Mouse (Mus musculus): ENCODE data around the gene Calhm3. TPM values are rescaled to one million over a fixed set of nuclear protein-coding genes. Genes with fewer than 3 reads are reported as not detected.

Gene Calhm3
- polyA plus RNA-seq, 1 experiment from 2014 or later: not detected

DNA sequence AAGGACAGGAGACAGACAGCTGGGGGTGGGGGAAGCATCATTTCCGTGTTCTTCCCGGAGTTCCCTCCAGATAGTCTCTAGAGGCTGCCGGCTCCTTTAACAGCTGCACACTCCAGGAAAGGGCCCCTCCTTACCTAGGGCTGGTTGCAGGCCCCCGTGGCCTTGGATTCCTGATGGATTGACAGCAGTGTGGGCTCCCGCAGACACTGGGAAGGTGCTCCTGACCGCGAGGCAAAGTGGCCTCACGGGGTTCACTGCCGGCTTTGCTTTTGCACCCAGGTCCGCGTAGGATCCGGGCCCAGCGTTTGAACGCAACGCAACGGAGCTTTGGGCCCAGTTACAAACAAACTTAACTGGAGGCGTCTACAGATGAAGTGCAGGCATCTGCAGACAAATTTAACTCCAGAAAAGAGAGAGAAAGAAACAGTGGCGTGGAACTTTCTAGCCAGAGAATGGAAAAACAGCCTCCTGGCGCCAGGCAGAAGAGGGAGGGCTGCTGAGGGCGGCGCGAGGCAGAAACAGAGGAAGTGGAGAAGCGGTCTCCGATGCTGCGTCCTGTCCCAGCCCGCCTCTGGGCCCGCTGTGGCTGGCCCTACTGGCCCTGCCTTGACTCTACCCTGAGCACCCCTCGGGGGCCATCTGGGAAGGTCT is 19.7 kb downstream of the Calhm3 start, which contains the start of gene Calhm2:
Gene Calhm2 (minus strand): TSS at position 524 of the 651 bp plus-strand sequence.
- peaks cover 11% of the 10 kb centered on the region; the same call in 1 of the 2 replicates for H3K36me3 ChIP-seq
- H3K4me3 ChIP-seq (replicated peaks): peak within 1 kb of the TSS; percentile 50
- peaks cover 18% of the 10 kb centered on the region for H3K4me1 ChIP-seq
- H3K9me3 ChIP-seq: no peaks in the 10 kb centered on the region
- H3K4me2 ChIP-seq: peak within 1 kb of the TSS; percentile 77
- peak within 1 kb of the TSS; percentile 40 for H3K9ac ChIP-seq
- no peaks in the 10 kb centered on the region for H3K27me3 ChIP-seq (replicated peaks)
- 1% methylated on average over 28 of the region's 28 CpGs for WGBS
- peak; percentile 54; the same call in 1 of the 2 replicates for ATAC-seq (ENCODE audit: insufficient read depth, low FRiP score, low read depth)
- H3K27ac ChIP-seq: peak within 1 kb of the TSS; percentile 93

GRCm38 (mm10) chr19:47137051-47137581 is 20.4 kb downstream of the Calhm3 start:
- H3K9ac ChIP-seq: peak overlapping the region; percentile 40; the same call in 1 of the 2 replicates
- peak overlapping the region; percentile 50 for H3K4me3 ChIP-seq (replicated peaks)
- H3K36me3 ChIP-seq: peaks cover 18% of the 10 kb centered on the region
- H3K4me2 ChIP-seq: peak overlapping the region; percentile 77
- H3K27ac ChIP-seq: peak overlapping the region; percentile 93
- no peaks in the 10 kb centered on the region for H3K27me3 ChIP-seq (replicated peaks)
- WGBS: 26% methylated on average over 6 of the region's 6 CpGs
- peak; percentile 34; the same call in 1 of the 2 replicates for ATAC-seq (ENCODE audit: insufficient read depth, low FRiP score, low read depth)
- peaks cover 18% of the 10 kb centered on the region for H3K4me1 ChIP-seq
- H3K9me3 ChIP-seq: no peaks in the 10 kb centered on the region

DNA sequence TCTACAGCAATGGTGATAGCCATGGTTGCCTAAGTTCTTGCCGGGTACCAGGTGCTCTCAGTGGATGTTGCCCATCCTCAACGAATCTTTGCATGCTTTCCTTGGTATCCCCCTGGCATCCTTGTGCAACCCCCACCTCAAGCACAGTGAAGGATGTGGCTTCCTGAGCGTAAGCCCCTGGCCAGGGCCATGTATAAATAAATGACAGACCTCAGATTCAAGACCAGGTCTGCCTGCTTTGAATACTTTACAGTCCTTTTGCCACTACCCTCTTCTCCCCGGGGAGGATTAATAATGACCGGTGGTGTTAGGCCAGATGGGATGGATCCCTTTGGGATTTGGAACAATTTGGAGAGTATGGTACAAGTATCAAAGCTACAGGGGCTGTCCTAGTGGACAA is 21.4 kb downstream of the Calhm3 start:
- Histone ChIP-seq H3K9me3 (no peaks in the 10 kb centered on the region), H3K27me3 (replicated peaks) (no peaks in the 10 kb centered on the region), H3K4me2 (no peak overlapping the region), H3K36me3 (peaks cover 23% of the 10 kb centered on the region), H3K9ac (no peak overlapping the region), H3K4me1 (peaks cover 18% of the 10 kb centered on the region), H3K27ac (no peak overlapping the region), H3K4me3 (replicated peaks) (no peak overlapping the region)
- 87% methylated on average over 5 of the region's 5 CpGs for WGBS
- ATAC-seq (ENCODE audit: insufficient read depth, low FRiP score, low read depth): no peak

GRCm38 (mm10) chr19:47135568-47135967 is 22.0 kb downstream of the Calhm3 start:
- peaks cover 26% of the 10 kb centered on the region for H3K36me3 ChIP-seq
- 94% methylated on average over 17 of the region's 17 CpGs for WGBS
- H3K9me3 ChIP-seq: no peaks in the 10 kb centered on the region
- ATAC-seq (ENCODE audit: insufficient read depth, low FRiP score, low read depth): no peak
- H3K27me3 ChIP-seq (replicated peaks): no peaks in the 10 kb centered on the region
- no peak overlapping the region for H3K4me2 ChIP-seq
- H3K27ac ChIP-seq: no peak overlapping the region
- no peak overlapping the region for H3K9ac ChIP-seq
- H3K4me1 ChIP-seq: peaks cover 18% of the 10 kb centered on the region
- no peak overlapping the region for H3K4me3 ChIP-seq (replicated peaks)

GRCm38 (mm10) chr19:47133161-47133560 is 24.4 kb downstream of the Calhm3 start:
- H3K9me3 ChIP-seq: no peaks in the 10 kb centered on the region
- no peak overlapping the region for H3K9ac ChIP-seq
- peaks cover 49% of the 10 kb centered on the region for H3K36me3 ChIP-seq
- H3K27me3 ChIP-seq (replicated peaks): no peaks in the 10 kb centered on the region
- H3K4me3 ChIP-seq (replicated peaks): no peak overlapping the region
- ATAC-seq (ENCODE audit: insufficient read depth, low FRiP score, low read depth): no peak
- H3K27ac ChIP-seq: no peak overlapping the region
- no peak overlapping the region for H3K4me2 ChIP-seq
- H3K4me1 ChIP-seq: peaks cover 11% of the 10 kb centered on the region
- 86% methylated on average over 7 of the region's 7 CpGs for WGBS

GRCm38 (mm10) chr19:47130551-47131125 is 26.9 kb downstream of the Calhm3 start:
- no peak for ATAC-seq (ENCODE audit: insufficient read depth, low FRiP score, low read depth)
- H3K9me3 ChIP-seq: no peaks in the 10 kb centered on the region
- H3K4me3 ChIP-seq (replicated peaks): no peak overlapping the region
- WGBS: 94% methylated on average over 15 of the region's 15 CpGs
- no peak overlapping the region for H3K9ac ChIP-seq
- H3K4me1 ChIP-seq: no peaks in the 10 kb centered on the region
- no peaks in the 10 kb centered on the region for H3K27me3 ChIP-seq (replicated peaks)
- peaks cover 65% of the 10 kb centered on the region for H3K36me3 ChIP-seq
- H3K27ac ChIP-seq: no peak overlapping the region
- H3K4me2 ChIP-seq: no peak overlapping the region

DNA sequence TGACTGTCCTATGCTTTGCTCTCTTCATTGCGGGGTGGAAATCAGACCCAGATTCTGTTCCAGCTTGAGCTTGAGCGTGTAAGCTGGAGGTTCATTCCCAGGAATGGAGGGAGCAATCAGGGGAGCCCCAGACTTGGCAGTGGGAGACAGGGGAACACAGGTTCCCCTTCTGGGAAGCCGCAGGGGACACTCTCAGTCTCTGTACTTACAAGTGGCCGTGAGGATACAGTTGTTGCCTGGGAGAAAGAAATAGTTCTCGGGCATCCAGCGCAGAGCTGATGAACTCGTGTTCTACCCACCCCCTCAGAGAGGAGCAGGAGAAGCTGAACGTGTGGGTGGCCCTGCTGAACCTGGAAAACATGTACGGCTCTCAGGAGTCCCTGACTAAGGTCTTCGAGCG is 28.7 kb downstream of the Calhm3 start:
- ATAC-seq (ENCODE audit: insufficient read depth, low FRiP score, low read depth): no peak
- Histone ChIP-seq H3K9ac (no peak overlapping the region), H3K9me3 (no peaks in the 10 kb centered on the region), H3K4me1 (no peaks in the 10 kb centered on the region), H3K4me3 (replicated peaks) (no peak overlapping the region), H3K4me2 (no peak overlapping the region), H3K27ac (no peak overlapping the region), H3K27me3 (replicated peaks) (no peaks in the 10 kb centered on the region), H3K36me3 (peaks cover 67% of the 10 kb centered on the region)
- 91% methylated on average over 11 of the region's 11 CpGs for WGBS

GRCm38 (mm10) chr19:47128164-47128563 is 29.4 kb downstream of the Calhm3 start:
- no peak for ATAC-seq (ENCODE audit: insufficient read depth, low FRiP score, low read depth)
- peaks cover 64% of the 10 kb centered on the region for H3K36me3 ChIP-seq
- WGBS: 92% methylated on average over 10 of the region's 10 CpGs

GRCm38 (mm10) chr19:47122802-47123201 is 34.8 kb downstream of the Calhm3 start:
- WGBS: 22% methylated on average over 2 of the region's 2 CpGs

More at GRCm38 (mm10) chr19:47128164-47128563, 29.4 kb downstream of the Calhm3 start:
- no peaks in the 10 kb centered on the region for H3K27me3 ChIP-seq (replicated peaks)
- H3K4me3 ChIP-seq (replicated peaks): no peak overlapping the region
- no peak overlapping the region for H3K27ac ChIP-seq
- no peak overlapping the region for H3K4me2 ChIP-seq
- no peaks in the 10 kb centered on the region for H3K9me3 ChIP-seq
- no peaks in the 10 kb centered on the region for H3K4me1 ChIP-seq
- H3K9ac ChIP-seq: no peak overlapping the region

DNA sequence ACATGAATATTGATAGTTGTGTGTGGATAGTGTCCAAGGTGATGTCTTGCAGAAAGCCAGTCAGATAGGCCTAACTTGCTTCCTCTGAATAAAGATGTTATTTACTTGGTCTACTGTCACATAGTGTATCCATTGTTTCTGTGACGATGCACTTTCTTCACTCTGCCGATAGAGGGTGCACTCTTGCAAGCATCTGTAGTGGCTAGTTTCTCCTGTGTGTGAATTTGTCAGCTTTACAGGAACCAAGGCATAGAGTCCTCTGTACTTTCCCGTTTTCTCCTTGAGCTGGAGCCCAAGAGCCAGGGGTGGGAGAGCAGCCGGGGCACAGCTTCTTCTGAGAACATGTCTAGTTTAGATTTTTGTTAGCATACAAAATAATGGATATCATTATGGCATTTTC is 36.5 kb downstream of the Calhm3 start:
- peaks cover 33% of the 10 kb centered on the region for H3K36me3 ChIP-seq
- no peaks in the 10 kb centered on the region for H3K27me3 ChIP-seq (replicated peaks)
- H3K4me2 ChIP-seq: no peak overlapping the region
- no peak overlapping the region for H3K4me3 ChIP-seq (replicated peaks)
- H3K27ac ChIP-seq: no peak overlapping the region
- no peak for ATAC-seq (ENCODE audit: insufficient read depth, low FRiP score, low read depth)
- H3K9ac ChIP-seq: no peak overlapping the region
- no peaks in the 10 kb centered on the region for H3K9me3 ChIP-seq
- H3K4me1 ChIP-seq: no peaks in the 10 kb centered on the region
- WGBS: 43% methylated on average over 4 of the region's 4 CpGs

More at GRCm38 (mm10) chr19:47122802-47123201, 34.8 kb downstream of the Calhm3 start:
- Histone ChIP-seq H3K9ac (no peak overlapping the region), H3K4me3 (replicated peaks) (no peak overlapping the region), H3K27me3 (replicated peaks) (no peaks in the 10 kb centered on the region), H3K27ac (no peak overlapping the region), H3K4me1 (no peaks in the 10 kb centered on the region), H3K36me3 (peaks cover 40% of the 10 kb centered on the region), H3K4me2 (no peak overlapping the region), H3K9me3 (no peaks in the 10 kb centered on the region)
- no peak for ATAC-seq (ENCODE audit: insufficient read depth, low FRiP score, low read depth)

- Histone ChIP-seq H3K9ac (no peak overlapping the region), H3K27ac (no peak overlapping the region), H3K27me3 (replicated peaks) (no peaks in the 10 kb centered on the region), H3K36me3 (peaks cover 35% of the 10 kb centered on the region), H3K4me3 (replicated peaks) (no peak overlapping the region), H3K4me1 (no peaks in the 10 kb centered on the region), H3K4me2 (no peak overlapping the region), H3K9me3 (no peaks in the 10 kb centered on the region)
- no peak for ATAC-seq (ENCODE audit: insufficient read depth, low FRiP score, low read depth)
- WGBS: 68% methylated on average over 2 of the region's 2 CpGs
Measured at GRCm38 (mm10) chr19:47118634-47119033, 38.9 kb downstream of the Calhm3 start.

DNA sequence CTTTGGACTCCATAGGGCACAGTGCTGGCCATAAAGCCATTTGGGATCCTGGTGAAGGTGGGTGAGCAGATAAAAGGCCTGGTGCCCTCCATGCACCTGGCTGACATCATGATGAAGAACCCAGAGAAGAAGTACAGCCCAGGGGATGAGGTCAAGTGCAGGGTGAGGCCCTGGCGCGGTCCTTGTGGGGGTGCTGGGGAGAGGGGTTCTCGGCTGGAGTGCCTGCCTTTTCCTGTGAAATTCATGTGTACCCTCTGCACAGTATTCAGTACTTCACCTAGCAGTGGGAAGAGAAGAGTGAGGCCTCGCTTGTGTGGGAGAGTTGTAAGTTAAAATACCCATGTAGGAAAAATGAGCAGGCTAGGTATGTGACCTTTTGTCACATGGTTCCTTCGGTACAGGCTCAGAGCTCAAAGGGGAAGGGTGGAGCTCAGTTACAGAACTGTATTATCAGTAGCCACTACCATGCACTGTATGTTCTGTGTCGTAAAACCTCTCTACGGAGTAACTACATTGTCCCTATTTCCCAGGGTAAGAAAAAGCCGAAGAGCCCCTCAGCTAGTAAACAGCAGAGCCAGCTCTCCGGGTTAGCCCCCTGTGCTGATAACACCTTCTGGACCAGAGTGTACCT is 52.8 kb downstream of the Calhm3 start:
- no peak overlapping the region for H3K4me3 ChIP-seq (replicated peaks)
- H3K27me3 ChIP-seq (replicated peaks): no peaks in the 10 kb centered on the region
- no peak overlapping the region for H3K4me2 ChIP-seq
- no peaks in the 10 kb centered on the region for H3K4me1 ChIP-seq
- H3K27ac ChIP-seq: no peak overlapping the region
- 83% methylated on average over 9 of the region's 9 CpGs for WGBS
- ATAC-seq (ENCODE audit: insufficient read depth, low FRiP score, low read depth): no peak
- H3K9me3 ChIP-seq: no peaks in the 10 kb centered on the region
- peaks cover 78% of the 10 kb centered on the region for H3K36me3 ChIP-seq
- no peak overlapping the region for H3K9ac ChIP-seq
